Mouse (Mus musculus) embryonic fibroblast, embryonic 13.5 days (primary cell): ENCODE results near the gene Myo18a.

ENCODE experiments used
- CTCF ChIP-seq: IDR thresholded peaks from 2 replicates; pipeline ENCODE4 v1.5.1; 2011; ENCODE audit warnings: mild to moderate bottlenecking, control low read depth, low read length, moderate library complexity, borderline replicate concordance; ENCODE audit not compliant: insufficient read depth
- POLR2A ChIP-seq: IDR thresholded peaks from 2 replicates; pipeline ENCODE4 v1.6.1; 2011; ENCODE audit warnings: low read depth, mild to moderate bottlenecking, control low read depth, low read length, moderate library complexity

GRCm38 (mm10) chr11:77840523-77841245 lies 77.6 kb downstream of the Myo18a start:
- TF ChIP-seq CTCF (no peak), POLR2A (no peak)
